Mouse (Mus musculus) MN1 (cell line): ENCODE data around the gene Prkar2b.
A peak's percentile ranks its signal among the peaks of the same experiment; 100 is the strongest.

Experiments
- DNase-seq: peaks from one replicate; pipeline ENCODE4 v3.0.0-alpha.2; 2016; ENCODE audit warnings: low spot score

Gene Prkar2b

GRCm38 (mm10) chr12:31967536-31967935 lies 93.6 kb downstream of the Prkar2b start:
- DNase-seq, result peak; percentile 81

- no peak for DNase-seq
These were observed 94.7 kb downstream of the Prkar2b start for GRCm38 (mm10) chr12:31966405-31966804.

- no peak for DNase-seq
These were observed 95.4 kb downstream of the Prkar2b start for GRCm38 (mm10) chr12:31965517-31966212.

- no peak for DNase-seq
These were observed 97.0 kb downstream of the Prkar2b start for GRCm38 (mm10) chr12:31964074-31964473.

GRCm38 (mm10) chr12:31955843-31956242 lies 105.3 kb downstream of the Prkar2b start:
- no peak for DNase-seq

- DNase-seq, result no peak
These were observed 110.5 kb downstream of the Prkar2b start for GRCm38 (mm10) chr12:31950659-31951031.

GRCm38 (mm10) chr12:31949759-31950658 lies 111.1 kb downstream of the Prkar2b start, which contains the start of gene Hbp1:
Gene Hbp1, minus strand, starts transcription at chr12:31950535.
- DNase-seq, result peak; percentile 100

- peak; percentile 94 for DNase-seq
These were observed 111.8 kb downstream of the Prkar2b start for GRCm38 (mm10) chr12:31949193-31949741.

- DNase-seq, result no peak
These were observed 112.7 kb downstream of the Prkar2b start for GRCm38 (mm10) chr12:31948101-31949000.

- no peak for DNase-seq
These were observed 113.6 kb downstream of the Prkar2b start for GRCm38 (mm10) chr12:31947476-31947875.

GRCm38 (mm10) chr12:31944405-31944804 lies 116.7 kb downstream of the Prkar2b start:
- DNase-seq, result no peak

- no peak for DNase-seq
These were observed 118.0 kb downstream of the Prkar2b start for GRCm38 (mm10) chr12:31943020-31943654.

- no peak for DNase-seq
These were observed 122.1 kb downstream of the Prkar2b start for GRCm38 (mm10) chr12:31939026-31939425.

GRCm38 (mm10) chr12:31938391-31938997 lies 122.6 kb downstream of the Prkar2b start:
- no peak for DNase-seq

- DNase-seq, result no peak
These were observed 123.5 kb downstream of the Prkar2b start for GRCm38 (mm10) chr12:31937613-31938012.

GRCm38 (mm10) chr12:31936657-31937300 lies 124.3 kb downstream of the Prkar2b start:
- DNase-seq, result peak; percentile 65

- no peak for DNase-seq
These were observed 129.3 kb downstream of the Prkar2b start for GRCm38 (mm10) chr12:31931818-31932217.

GRCm38 (mm10) chr12:31928498-31928897 lies 132.6 kb downstream of the Prkar2b start:
- no peak for DNase-seq

GRCm38 (mm10) chr12:31926661-31927061 lies 134.4 kb downstream of the Prkar2b start:
- peak; percentile 81 for DNase-seq

GRCm38 (mm10) chr12:31925343-31925742 lies 135.8 kb downstream of the Prkar2b start:
- no peak for DNase-seq
